Mouse (Mus musculus) cerebellum, adult 9-10 months (tissue): Measurements from ENCODE around the gene Chd1l.

Source experiments
- DNase-seq: peaks from one replicate; pipeline ENCODE4 v3.0.0; 2022

Chd1l gene

GRCm38 (mm10) chr3:97609845-97610410 lies at the start of gene Chd1l:
Gene Chd1l, minus strand, starts transcription at chr3:97610203.
- peak; percentile 90 for DNase-seq

GRCm38 (mm10) chr3:97659746-97660145 lies 49.7 kb upstream of the Chd1l start:
- DNase-seq, result peak; percentile 15

GRCm38 (mm10) chr3:97658426-97659193 lies 48.6 kb upstream of the Chd1l start:
- DNase-seq, result no peak

GRCm38 (mm10) chr3:97657655-97658411 lies 47.8 kb upstream of the Chd1l start, which contains the start of gene Prkab2:
Gene Prkab2, plus strand, starts transcription at chr3:97658193.
- DNase-seq, result peak; percentile 99

- DNase-seq, result no peak
Measured at GRCm38 (mm10) chr3:97654901-97655300, 44.9 kb upstream of the Chd1l start.

GRCm38 (mm10) chr3:97653781-97654180 lies 43.8 kb upstream of the Chd1l start:
- DNase-seq, result no peak

GRCm38 (mm10) chr3:97651604-97652003 lies 41.6 kb upstream of the Chd1l start:
- DNase-seq, result no peak

- no peak for DNase-seq
Measured at GRCm38 (mm10) chr3:97649469-97649868, 39.5 kb upstream of the Chd1l start.

GRCm38 (mm10) chr3:97649022-97649421 lies 39.0 kb upstream of the Chd1l start:
- no peak for DNase-seq

GRCm38 (mm10) chr3:97648518-97648917 lies 38.5 kb upstream of the Chd1l start:
- no peak for DNase-seq

- no peak for DNase-seq
Measured at GRCm38 (mm10) chr3:97642001-97642400, 32.0 kb upstream of the Chd1l start.

GRCm38 (mm10) chr3:97641396-97641795 lies 31.4 kb upstream of the Chd1l start:
- DNase-seq, result no peak

- DNase-seq, result no peak
Measured at GRCm38 (mm10) chr3:97634288-97634761, 24.3 kb upstream of the Chd1l start.

GRCm38 (mm10) chr3:97633456-97633855 lies 23.5 kb upstream of the Chd1l start:
- DNase-seq, result no peak

- no peak for DNase-seq
Measured at GRCm38 (mm10) chr3:97631258-97631860, 21.4 kb upstream of the Chd1l start.

GRCm38 (mm10) chr3:97630746-97631145 lies 20.7 kb upstream of the Chd1l start:
- DNase-seq, result no peak

GRCm38 (mm10) chr3:97629941-97630340 lies 19.9 kb upstream of the Chd1l start:
- no peak for DNase-seq

- DNase-seq, result no peak
Measured at GRCm38 (mm10) chr3:97628391-97629001, 18.5 kb upstream of the Chd1l start, which contains the start of gene Fmo5. Gene Fmo5, plus strand, starts transcription at chr3:97628804.

- no peak for DNase-seq
Measured at GRCm38 (mm10) chr3:97627893-97628292, 17.9 kb upstream of the Chd1l start.

GRCm38 (mm10) chr3:97624611-97625010 lies 14.6 kb upstream of the Chd1l start:
- DNase-seq, result no peak

GRCm38 (mm10) chr3:97620657-97621056 lies 10.7 kb upstream of the Chd1l start:
- DNase-seq, result no peak

GRCm38 (mm10) chr3:97617899-97618298 lies 7.9 kb upstream of the Chd1l start:
- DNase-seq, result no peak
